Mouse (Mus musculus) small intestine, adult 2 months (tissue): ENCODE data around the gene 2410137M14Rik. TPM values are rescaled to one million over a fixed set of nuclear protein-coding genes. Genes with fewer than 3 reads are reported as not detected.

Experiments
- H3K27ac ChIP-seq: fragments of 200-500 bp; 2 replicates; pipeline ENCODE4 v1.5.1; 2012; ENCODE audit warnings: low read depth, low read length, control low read depth, inconsistent platforms; ENCODE audit not compliant: insufficient read depth
- H3K27me3 ChIP-seq: fragments of 200-500 bp; 2 replicates; pipeline ENCODE4 v1.6.1; 2012; ENCODE audit warnings: mild to moderate bottlenecking, moderate library complexity, low read length, inconsistent platforms; ENCODE audit not compliant: control insufficient read depth, insufficient read depth
- H3K36me3 ChIP-seq: fragments of 200-500 bp; 2 replicates; pipeline ENCODE4 v1.6.1; 2012; ENCODE audit warnings: mild to moderate bottlenecking, low read length, control low read depth, inconsistent platforms; ENCODE audit not compliant: control insufficient read depth, insufficient read depth
- H3K4me1 ChIP-seq: fragments of 200-500 bp; 2 replicates; pipeline ENCODE4 v1.6.1; 2012; ENCODE audit warnings: low read length, inconsistent platforms, mixed read lengths; ENCODE audit not compliant: control insufficient read depth, insufficient read depth, insufficient read length
- H3K4me3 ChIP-seq: fragments of 200-500 bp; 2 replicates; pipeline ENCODE4 v1.5.1; 2012; ENCODE audit warnings: low read depth, mild to moderate bottlenecking, control low read depth, inconsistent platforms, low read length, moderate library complexity
- CTCF ChIP-seq: fragments of 200-500 bp; IDR thresholded peaks from 2 replicates; pipeline ENCODE4 v1.5.1; 2012; ENCODE audit warnings: low read depth, mild to moderate bottlenecking, control low read depth, inconsistent platforms, low read length, moderate library complexity, mixed read lengths; ENCODE audit not compliant: insufficient replicate concordance, insufficient read length; ENCODE audit errors: extremely low read depth
- POLR2A ChIP-seq: fragments of 200-500 bp; IDR thresholded peaks from 2 replicates; pipeline ENCODE4 v1.6.1; 2012; ENCODE audit warnings: low read depth, mild to moderate bottlenecking, control low read depth, inconsistent platforms, low read length, moderate library complexity
- WGBS: fragments of 180-500 bp; shearing (Covaris S2); methylation state at CpG from one replicate; pipeline ENCODE4 v1.1.7; 2018; 5-methylcytosine and 5-hydroxymethylcytosine counted together
- polyA plus RNA-seq: library from polyadenylated mRNA; depleted of rRNA; stranded (reverse); fragments of >200 nt; gene quantifications from 2 replicates; pipeline ENCODE4 v1.2.3, GENCODE M21; 2012

The 2410137M14Rik gene
- polyA plus RNA-seq, 1 experiment, result not detected

DNA sequence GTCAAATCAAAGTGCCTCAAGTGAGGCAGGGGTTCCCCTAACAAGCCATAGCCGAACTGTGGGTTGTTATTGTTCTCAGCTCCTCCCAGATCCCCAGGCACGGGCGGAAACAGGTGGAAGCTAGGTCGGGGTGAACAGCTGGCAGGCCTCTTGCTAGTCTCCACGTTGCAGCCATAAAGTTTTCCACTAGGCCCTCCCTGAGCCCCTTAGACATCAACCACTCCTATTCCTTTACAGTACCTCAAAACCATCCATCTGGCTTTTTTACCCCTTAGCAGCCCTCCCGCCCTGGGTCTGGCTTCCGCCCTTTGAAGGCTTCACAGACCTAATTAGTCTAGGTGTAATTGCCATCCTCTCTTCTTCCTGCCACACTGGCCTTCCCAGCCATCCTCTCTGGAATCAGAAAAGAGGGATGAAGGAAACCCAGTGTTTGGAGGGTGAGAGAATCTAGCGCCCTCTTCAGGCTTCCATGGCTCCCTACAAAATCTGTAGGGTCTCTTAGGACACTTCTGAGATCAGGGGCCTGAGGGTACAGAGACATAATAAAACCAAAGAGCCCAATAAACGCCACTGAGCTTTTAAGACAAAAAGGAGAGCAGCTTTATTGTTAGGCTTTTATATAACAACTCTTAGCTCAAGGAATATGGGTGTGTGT, 36.8 kb downstream of the 2410137M14Rik start:
- 0 out of 2 replicates have a peak overlapping the region, but pooled peaks have one; percentile 2 for H3K4me3 ChIP-seq
- TF ChIP-seq POLR2A, result no peak
- TF ChIP-seq CTCF, result peak; percentile 7; the same call in 1 of the 2 replicates
- no peak overlapping the region for H3K27ac ChIP-seq
- H3K4me1 ChIP-seq, result peaks cover 19% of the 10 kb centered on the region
- WGBS, result 31% methylated on average over 9 of the region's 9 CpGs
- peaks cover 5% of the 10 kb centered on the region for H3K36me3 ChIP-seq
- peaks cover 14% of the 10 kb centered on the region for H3K27me3 ChIP-seq

DNA sequence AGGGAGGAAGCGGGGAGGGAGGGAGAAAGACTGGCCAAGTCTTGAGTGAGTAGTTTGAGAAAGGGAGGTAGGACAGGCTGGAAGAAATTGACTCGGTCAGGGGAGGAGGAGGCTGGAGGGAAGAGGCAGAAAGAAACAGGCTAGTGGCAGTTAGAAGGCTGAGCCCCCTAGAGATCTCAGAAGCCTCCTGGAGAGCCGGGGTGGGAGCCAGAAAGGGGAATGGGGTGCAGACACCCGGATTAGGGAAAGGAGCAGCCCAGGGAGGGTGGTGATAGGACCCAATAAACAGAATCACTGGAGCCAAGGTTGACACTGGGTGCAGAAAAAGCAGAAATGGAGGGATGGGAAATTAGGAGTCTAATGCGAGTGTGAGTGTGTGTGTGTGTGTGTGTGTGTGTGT, 37.3 kb downstream of the 2410137M14Rik start:
- H3K4me3 ChIP-seq, result peak overlapping the region; percentile 28
- WGBS, result 40% methylated on average over 5 of the region's 5 CpGs
- H3K27me3 ChIP-seq, result peaks cover 14% of the 10 kb centered on the region

DNA sequence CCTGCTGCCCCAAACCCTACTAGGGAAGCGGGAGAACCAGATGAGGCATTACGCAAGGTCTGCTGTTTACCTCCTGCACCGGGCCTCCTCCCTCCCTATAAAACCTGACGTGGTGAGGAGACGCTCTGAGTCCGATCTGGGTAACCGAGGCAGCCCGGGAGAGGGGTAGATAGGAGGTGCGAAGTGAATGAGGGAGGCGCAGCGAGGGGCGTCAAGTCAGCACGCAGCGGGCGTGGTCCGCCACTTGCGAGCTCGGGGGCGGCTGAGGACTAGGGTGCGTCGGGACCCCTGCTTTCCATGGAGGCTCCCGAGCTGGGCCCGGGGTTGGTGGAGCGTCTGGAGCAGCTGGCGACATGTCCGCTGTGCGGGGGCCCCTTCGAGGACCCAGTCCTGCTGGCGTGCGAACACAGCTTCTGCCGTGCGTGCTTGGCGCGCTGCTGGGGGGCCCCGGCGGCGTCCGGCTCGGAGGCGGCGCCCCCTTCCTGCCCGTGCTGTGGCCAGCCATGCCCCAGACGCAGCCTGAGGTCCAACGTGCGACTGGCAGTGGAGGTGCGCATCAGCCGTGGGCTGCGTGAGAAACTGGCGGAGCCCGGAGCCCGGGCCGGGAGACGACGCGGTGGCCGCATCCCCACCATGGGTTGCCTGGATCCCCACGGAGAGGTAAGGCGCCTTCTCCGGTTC, 38.1 kb downstream of the 2410137M14Rik start, which contains the start of gene Rnf39:
Rnf39 (plus strand) TSS at position 128 of the 681 bp plus-strand sequence.
- TF ChIP-seq POLR2A (no peak), CTCF (no peak)
- H3K27ac ChIP-seq, result no peak within 1 kb of the TSS
- H3K4me1 ChIP-seq, result peaks cover 19% of the 10 kb centered on the region
- WGBS, result under 1% methylated on average over 59 of the region's 59 CpGs
- no peaks in the 10 kb centered on the region for H3K36me3 ChIP-seq
- peak within 1 kb of the TSS; percentile 58 for H3K4me3 ChIP-seq
- H3K27me3 ChIP-seq, result peaks cover 14% of the 10 kb centered on the region

More for the DNA sequence above, 37.3 kb downstream of the 2410137M14Rik start:
- Histone ChIP-seq H3K36me3 (no peaks in the 10 kb centered on the region; the same call in 1 of the 2 replicates), H3K4me1 (peaks cover 19% of the 10 kb centered on the region), H3K27ac (no peak overlapping the region)
- no peak for TF ChIP-seq POLR2A
- no peak for TF ChIP-seq CTCF

DNA sequence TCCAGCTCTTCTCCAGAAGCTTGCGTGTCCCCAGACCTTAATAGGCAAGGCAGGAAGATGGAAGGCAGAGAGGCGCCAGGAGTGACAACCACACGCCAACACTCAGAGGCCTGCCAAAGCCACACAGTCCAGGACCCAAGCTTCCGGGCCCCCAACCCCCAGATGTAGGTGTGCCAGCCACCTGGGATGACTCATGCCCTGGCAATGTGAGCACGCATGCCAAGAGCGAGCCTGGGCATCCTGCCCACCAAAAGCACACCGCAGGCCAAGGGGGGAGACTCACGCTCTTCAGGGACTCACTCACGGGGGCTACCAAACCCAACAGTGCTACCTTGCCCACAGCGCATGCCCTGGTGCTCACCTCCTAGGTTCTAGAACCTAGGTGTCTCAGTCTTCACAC, 38.6 kb downstream of the 2410137M14Rik start:
- WGBS, result 10% methylated on average over 10 of the region's 10 CpGs
- no peak overlapping the region for H3K27ac ChIP-seq
- peak overlapping the region; percentile 58 for H3K4me3 ChIP-seq
- H3K4me1 ChIP-seq, result peaks cover 18% of the 10 kb centered on the region
- H3K27me3 ChIP-seq, result peaks cover 12% of the 10 kb centered on the region
- no peaks in the 10 kb centered on the region for H3K36me3 ChIP-seq
- no peak for TF ChIP-seq CTCF
- no peak for TF ChIP-seq POLR2A

DNA sequence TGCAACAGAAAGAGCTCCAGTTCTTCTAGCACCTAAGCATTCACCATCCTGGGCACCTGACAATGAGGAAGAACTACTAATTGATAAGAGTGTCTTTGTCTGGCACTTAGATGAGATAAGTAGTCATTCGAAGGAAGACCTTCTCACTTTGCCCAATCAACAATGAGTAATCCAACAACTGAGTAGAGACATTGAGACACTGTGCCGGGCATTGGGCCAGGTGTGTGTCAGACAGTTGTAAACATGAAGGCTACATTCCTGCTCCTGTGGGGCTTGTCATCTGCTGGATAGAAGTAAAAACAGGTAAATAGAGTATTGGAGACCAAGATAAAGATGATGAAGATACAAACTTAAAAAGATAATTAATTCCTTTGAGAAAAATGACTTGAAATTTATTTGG, 43.0 kb downstream of the 2410137M14Rik start:
- 29% methylated on average over 2 of the region's 2 CpGs for WGBS
- no peak for TF ChIP-seq CTCF
- no peak for TF ChIP-seq POLR2A
- peaks cover 9% of the 10 kb centered on the region for H3K4me1 ChIP-seq

DNA sequence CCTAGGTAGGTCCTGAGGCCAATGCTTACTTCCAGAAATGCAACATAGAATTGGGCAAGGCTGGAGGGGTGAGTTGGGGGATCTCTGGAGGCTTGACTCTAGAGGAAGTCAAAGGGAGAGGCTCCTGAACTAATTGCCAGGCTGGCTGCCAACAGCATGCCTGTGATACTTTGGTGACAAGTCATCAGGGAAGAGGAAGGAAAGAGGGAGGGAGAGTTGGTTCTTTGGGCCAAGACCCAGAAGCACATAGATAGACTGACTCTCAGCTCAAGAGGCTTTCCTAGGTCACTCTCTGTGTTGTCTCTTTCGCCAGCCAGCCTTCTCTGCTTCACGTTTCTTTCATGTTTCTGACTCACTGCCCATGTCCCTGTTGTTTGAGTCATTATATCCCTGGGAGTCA, 49.2 kb downstream of the 2410137M14Rik start:
- H3K27ac ChIP-seq, result no peak overlapping the region
- no peak overlapping the region for H3K4me3 ChIP-seq
- no peaks in the 10 kb centered on the region for H3K36me3 ChIP-seq
- no peak for TF ChIP-seq POLR2A
- TF ChIP-seq CTCF, result no peak
- WGBS, result 59% methylated on average over 2 of the region's 2 CpGs
- H3K4me1 ChIP-seq, result no peaks in the 10 kb centered on the region
- H3K27me3 ChIP-seq, result 0 out of 2 replicates have a peak, but pooled peaks cover 3% of the 10 kb centered on the region

More for the DNA sequence above, 43.0 kb downstream of the 2410137M14Rik start:
- Histone ChIP-seq H3K36me3 (no peaks in the 10 kb centered on the region), H3K27ac (no peak overlapping the region), H3K27me3 (peaks cover 4% of the 10 kb centered on the region), H3K4me3 (no peak overlapping the region)

DNA sequence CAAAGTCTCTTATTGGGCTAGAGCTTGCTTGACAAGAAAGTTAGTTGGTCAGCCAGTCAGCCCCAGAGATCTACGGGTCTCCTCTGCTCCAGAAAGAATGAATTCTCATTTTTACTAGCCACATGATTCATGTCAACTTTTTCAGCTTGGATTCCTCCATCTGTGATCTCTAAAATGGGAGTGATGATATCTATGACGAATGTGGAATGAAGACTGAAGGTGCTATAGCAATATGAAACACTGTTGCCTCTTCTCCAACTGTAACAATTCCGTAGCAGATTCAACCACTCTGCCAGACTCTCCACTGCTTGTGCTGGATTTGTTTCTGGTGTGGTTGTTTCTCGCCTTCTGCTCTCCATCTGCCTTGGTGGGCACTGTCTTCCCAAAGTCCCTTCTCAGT, 49.9 kb downstream of the 2410137M14Rik start:
- no peaks in the 10 kb centered on the region for H3K4me1 ChIP-seq
- WGBS, result 72% methylated on average over 4 of the region's 4 CpGs
- H3K27ac ChIP-seq, result no peak overlapping the region
- 0 out of 2 replicates have a peak, but pooled peaks cover 3% of the 10 kb centered on the region for H3K27me3 ChIP-seq
- no peaks in the 10 kb centered on the region for H3K36me3 ChIP-seq
- no peak for TF ChIP-seq CTCF
- no peak overlapping the region for H3K4me3 ChIP-seq
